Mouse (Mus musculus) left cerebral cortex, adult 2 months (tissue): Measurements from ENCODE around the gene Hcn1. TPM values are rescaled to one million over a fixed set of nuclear protein-coding genes. Genes with fewer than 3 reads are reported as not detected.
"Not testable (repeated sequence)": the region's sequence is repeated elsewhere in the genome, so short reads cannot be mapped to it uniquely, and the experiment has no call there.

Source experiments
- DNase-seq, 2 experiments: peaks; one replicate each; pipeline ENCODE4 v3.0.0; 2021 to 2022; ENCODE audit warnings: low spot score in 2 of 2, mixed read lengths in 1 of 2; ENCODE audit errors: extremely low spot score in 1 of 2
- H3K27ac ChIP-seq: fragments of 200-600 bp; 2 replicates; pipeline ENCODE4 v1.8.1; 2022
- H3K4me3 ChIP-seq: fragments of 200-600 bp; 2 replicates; pipeline ENCODE4 v1.8.1; 2022
- CTCF ChIP-seq: fragments of 200-600 bp; IDR thresholded peaks from 2 replicates; pipeline ENCODE4 v1.8.1; 2022; ENCODE audit warnings: antibody characterized with exemption, mild to moderate bottlenecking, moderate library complexity
- intact Hi-C: fragments of 180-260 bp; cut with DNase I; formaldehyde crosslinking; loops from one replicate; pipeline ENCODE4 v1.15.1; 2025
- total RNA-seq, 2 experiments: library from RNA; stranded (reverse); gene quantifications; 2 replicates each; pipeline ENCODE4 v1.2.3; 2021

The Hcn1 gene
- total RNA-seq, 2 experiments from 2014 or later = 43.3 to 46.7 TPM

GRCm38 (mm10) chr13:118000538-118000937 is 398.4 kb downstream of the Hcn1 start:
- intact Hi-C loops = no loop called here
- TF ChIP-seq CTCF = no peak
- no peak for DNase-seq
- Histone ChIP-seq H3K4me3 (no peak overlapping the region), H3K27ac (no peak overlapping the region)

- intact Hi-C loops = no loop called here
Observed at GRCm38 (mm10) chr13:118021176-118021575, 419.1 kb downstream of the Hcn1 start.

DNA sequence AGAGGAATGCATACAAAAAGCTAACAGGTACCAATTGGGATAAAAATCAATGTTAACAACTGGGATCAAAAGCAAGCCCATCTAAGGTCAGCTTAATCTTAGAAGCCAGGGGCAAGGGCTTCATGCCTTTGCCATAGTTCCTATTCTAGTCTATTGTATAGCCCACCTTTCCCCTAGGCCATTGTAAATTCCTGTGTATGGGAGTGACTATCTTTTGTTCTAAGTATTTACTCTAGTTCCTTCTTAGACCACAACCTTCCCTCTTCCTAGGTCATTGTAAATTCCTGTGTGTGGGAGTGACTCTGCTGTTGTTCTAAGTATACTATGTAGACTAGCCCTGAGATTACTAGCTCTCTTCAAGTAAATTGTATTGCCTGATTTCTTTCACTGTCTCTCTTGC is 420.8 kb downstream of the Hcn1 start:
- H3K4me3 ChIP-seq, H3K27ac ChIP-seq, DNase-seq, intact Hi-C loops: not testable (repeated sequence)

More at GRCm38 (mm10) chr13:118021176-118021575, 419.1 kb downstream of the Hcn1 start:
- DNase-seq = no peak
- H3K4me3 ChIP-seq = no peak overlapping the region
- H3K27ac ChIP-seq = no peak overlapping the region
- no peak for TF ChIP-seq CTCF

- TF ChIP-seq CTCF = no peak
- H3K27ac ChIP-seq = no peak overlapping the region
- no peak for DNase-seq
- intact Hi-C loops = no loop called here
- H3K4me3 ChIP-seq = no peak overlapping the region
Observed at GRCm38 (mm10) chr13:118023381-118023780, 421.3 kb downstream of the Hcn1 start.

DNA sequence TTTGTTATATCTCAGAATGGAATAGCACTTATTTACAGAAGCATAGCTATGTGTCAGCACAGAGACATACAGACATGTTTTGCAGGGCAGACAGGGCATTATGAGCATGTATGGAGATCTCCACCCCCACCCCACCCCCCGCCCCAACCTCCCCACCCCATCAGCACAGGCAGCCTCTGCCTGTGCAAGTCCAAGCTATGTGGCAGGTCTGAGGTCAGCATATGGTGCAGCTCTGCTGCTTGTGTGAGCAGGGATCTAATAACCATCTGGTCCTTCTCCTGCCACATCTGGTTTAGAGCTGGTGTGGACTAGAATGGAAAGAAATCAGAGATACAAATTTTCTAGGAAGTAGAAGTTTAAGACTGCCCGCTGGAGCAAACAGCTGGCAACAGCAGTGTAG is 424.4 kb downstream of the Hcn1 start:
- intact Hi-C loops = no loop called here
- H3K4me3 ChIP-seq = no peak overlapping the region
- DNase-seq = no peak
- TF ChIP-seq CTCF = no peak
- no peak overlapping the region for H3K27ac ChIP-seq

DNA sequence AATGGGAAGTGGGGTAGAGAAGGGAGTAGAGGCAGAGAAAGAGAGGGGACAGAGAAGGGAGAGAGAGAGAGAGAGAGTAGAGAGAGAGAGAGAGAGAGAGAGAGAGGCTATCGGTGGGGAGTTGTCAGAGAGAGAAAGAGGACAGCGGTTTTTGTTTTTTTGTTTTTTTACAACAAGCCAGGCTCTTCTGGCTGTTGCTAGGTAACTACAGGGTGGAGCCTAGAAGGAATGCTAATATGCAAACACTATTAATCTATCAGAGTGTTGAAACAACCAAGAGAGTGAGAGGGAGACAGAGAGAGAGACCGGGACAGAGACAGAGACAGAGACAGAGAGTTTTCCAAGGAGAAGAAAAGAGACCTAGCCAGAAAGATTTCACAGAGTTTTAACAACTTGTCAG is 425.7 kb downstream of the Hcn1 start:
- intact Hi-C loops = no loop called here
- DNase-seq = no peak
- H3K27ac ChIP-seq = no peak overlapping the region
- no peak overlapping the region for H3K4me3 ChIP-seq
- no peak for TF ChIP-seq CTCF

- intact Hi-C loops = no loop called here
- Histone ChIP-seq H3K27ac (no peak overlapping the region; the same call in 1 of the 2 replicates), H3K4me3 (no peak overlapping the region)
- no peak for TF ChIP-seq CTCF
- no peak for DNase-seq
Observed at GRCm38 (mm10) chr13:118028662-118029061, 426.5 kb downstream of the Hcn1 start.

- intact Hi-C loops = no loop called here
- H3K4me3 ChIP-seq = no peak overlapping the region
- TF ChIP-seq CTCF = no peak
- no peak for DNase-seq
- H3K27ac ChIP-seq = no peak overlapping the region; the same call in 1 of the 2 replicates
Observed at GRCm38 (mm10) chr13:118029579-118029978, 427.5 kb downstream of the Hcn1 start.

DNA sequence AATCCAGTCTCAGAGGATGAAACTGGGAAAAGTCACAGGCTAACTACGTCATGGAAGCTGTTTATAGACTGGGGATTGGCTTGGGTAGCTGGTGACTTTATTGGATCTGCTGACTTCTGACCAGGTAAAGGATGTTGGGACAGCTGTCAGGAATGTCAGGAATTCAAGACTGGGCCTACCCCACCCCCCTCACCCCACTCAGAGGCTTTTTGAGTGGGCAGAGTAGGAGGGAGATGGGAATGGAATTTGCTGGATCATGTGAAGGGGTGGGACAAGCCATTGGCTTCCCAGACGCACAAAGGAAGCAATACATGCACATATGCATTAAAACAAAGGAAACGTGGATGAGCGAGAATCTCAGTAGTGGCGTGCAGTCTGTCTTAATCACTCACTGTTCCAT is 433.5 kb downstream of the Hcn1 start:
- H3K27ac ChIP-seq = no peak overlapping the region
- intact Hi-C loops = no loop called here
- no peak overlapping the region for H3K4me3 ChIP-seq
- DNase-seq = no peak
- TF ChIP-seq CTCF = no peak
